Mouse (Mus musculus) bone marrow macrophage, adult 2 months (primary cell): ENCODE results near the gene Kdsr.

Experiments
- CTCF ChIP-seq: IDR thresholded peaks from 2 replicates; pipeline ENCODE4 v1.5.1; 2012; ENCODE audit warnings: low read depth, mild to moderate bottlenecking, low read length, moderate library complexity
- POLR2A ChIP-seq: IDR thresholded peaks from 2 replicates; pipeline ENCODE4 v1.6.1; 2012; ENCODE audit warnings: mild to moderate bottlenecking, low read depth, low read length, borderline replicate concordance

DNA sequence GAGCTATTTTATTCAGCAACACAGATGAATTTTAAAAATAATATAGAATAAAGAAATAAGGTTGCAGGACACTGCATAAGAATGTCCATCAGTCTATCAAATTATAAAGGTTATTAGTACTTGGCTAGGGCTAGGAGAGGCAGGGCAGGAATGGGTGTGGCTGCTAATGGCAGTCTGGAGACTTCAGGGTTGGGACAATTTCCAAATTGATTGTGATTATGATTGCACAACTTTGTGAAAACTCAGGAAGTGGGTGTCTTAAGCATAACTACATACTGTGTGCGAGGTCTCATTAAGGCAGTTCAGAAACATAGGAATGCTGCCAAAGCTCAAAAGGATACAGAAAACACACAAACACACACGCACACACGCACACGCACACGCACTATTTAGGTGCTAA, 7.5 kb downstream of the Kdsr start:
- TF ChIP-seq CTCF (no peak), POLR2A (no peak)
